Mouse (Mus musculus) liver, adult 2 months (tissue): ENCODE measurements around the gene Adcy6.

Source experiments
- CTCF ChIP-seq: fragments of 200-500 bp; IDR thresholded peaks from 2 replicates; pipeline ENCODE4 v1.5.1; 2011; ENCODE audit warnings: low read depth, low read length, control low read depth
- POLR2A ChIP-seq: fragments of 200-500 bp; IDR thresholded peaks from 2 replicates; pipeline ENCODE4 v1.6.1; 2011; ENCODE audit warnings: low read length, control low read depth; ENCODE audit not compliant: insufficient read depth; ENCODE audit errors: extremely low read depth

DNA sequence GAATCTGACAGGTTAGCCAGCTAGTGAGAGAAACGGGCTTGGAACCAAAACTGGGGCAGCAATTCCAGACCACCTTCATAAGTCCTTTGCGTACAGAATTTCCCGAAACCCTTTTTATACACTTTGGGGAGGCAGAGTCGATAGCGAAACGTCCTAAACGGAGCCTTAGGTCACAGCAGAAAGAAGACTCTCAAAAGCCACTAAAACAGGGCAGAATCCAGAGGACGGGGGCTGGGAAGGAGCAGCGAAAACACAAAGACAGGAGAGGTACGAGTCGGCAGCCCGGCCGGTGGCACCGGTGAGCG is 43.0 kb downstream of the Adcy6 start:
- TF ChIP-seq CTCF, result no peak
- TF ChIP-seq POLR2A, result no peak
